Mouse (Mus musculus): ENCODE data around the gene Opn5.

Opn5 gene

DNA sequence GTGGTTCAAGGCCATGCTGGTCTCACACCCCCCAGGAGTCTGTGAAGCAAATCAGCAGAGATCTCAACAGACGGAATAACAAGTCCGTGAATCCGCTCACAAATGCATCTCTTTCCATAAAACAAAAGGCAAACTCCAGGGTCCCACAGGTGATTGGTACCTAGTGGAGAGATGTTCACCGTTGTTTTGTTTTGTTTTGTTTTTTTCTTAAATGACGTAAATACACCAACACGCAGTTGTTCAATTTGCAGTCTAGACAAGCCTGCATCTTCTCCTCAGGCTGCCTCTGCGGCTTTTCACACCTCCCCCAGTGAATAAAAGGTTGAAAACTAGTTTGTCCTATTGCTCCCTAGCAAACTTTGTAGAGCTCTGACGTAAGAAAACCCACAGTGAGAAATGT is at the start of gene Opn5:
Gene Opn5, minus strand, starts transcription at position 101 of the 400 bp plus-strand sequence.
- DNase-seq, result no peak

DNA sequence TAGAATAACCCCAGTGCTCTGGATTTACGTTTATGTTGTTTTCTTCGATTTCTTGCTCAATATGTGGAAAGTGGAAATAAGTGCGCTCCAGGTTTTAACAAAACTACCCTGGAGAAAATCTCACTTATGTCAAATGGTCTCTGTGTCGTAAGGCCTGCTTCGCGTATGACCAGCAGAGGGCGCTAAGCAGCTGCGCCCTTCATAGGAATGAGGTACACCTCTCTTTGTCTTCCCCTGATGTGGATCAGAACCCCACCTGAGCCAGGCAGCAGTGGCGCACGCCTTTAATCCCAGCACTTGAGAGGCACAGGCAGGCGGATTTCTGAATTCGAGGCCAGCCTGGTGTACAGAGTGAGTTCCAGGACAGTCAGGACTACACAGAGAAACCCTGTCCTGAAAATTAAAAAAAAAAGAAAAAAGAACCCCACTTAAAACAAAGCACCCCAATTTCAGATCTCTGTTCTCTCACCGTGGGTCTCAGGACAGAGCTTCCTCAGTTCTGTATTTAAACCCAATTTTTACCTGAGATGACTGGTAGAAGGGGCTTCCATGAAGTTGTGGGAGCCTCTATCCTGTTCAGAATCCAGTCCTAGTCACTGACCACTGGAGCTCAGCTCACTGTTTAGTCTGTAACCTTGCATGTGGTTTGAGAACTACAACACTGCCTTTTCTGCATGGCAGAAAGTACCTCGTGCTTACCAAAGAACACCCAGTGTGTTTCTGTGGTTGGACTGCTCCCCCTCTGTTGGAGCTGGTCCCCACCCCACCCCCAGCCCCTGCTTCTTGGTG is 47.6 kb upstream of the Opn5 start:
- peak; percentile 15 for DNase-seq

GRCm38 (mm10) chr17:42643416-42643815 is 32.2 kb upstream of the Opn5 start:
- DNase-seq, result no peak

DNA sequence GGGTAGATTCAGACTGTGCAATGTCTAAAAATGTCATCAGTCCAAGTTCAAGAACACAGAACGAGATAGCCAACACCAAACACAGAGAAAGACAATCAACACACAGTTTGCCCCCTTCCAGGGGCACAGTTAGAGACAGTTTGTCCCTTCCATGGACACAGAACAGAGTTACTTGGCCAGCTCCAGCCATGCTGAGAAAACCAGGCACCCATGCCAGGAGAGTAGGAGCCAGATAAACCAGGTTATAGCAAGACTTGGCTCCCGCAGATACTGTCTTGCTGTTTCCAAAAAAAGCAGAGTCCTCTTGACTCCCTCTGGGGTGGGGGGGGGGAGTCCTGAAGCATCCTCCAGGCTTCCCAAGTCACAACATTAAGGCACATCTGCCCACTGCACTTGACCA is 19.0 kb upstream of the Opn5 start:
- DNase-seq, result no peak

DNA sequence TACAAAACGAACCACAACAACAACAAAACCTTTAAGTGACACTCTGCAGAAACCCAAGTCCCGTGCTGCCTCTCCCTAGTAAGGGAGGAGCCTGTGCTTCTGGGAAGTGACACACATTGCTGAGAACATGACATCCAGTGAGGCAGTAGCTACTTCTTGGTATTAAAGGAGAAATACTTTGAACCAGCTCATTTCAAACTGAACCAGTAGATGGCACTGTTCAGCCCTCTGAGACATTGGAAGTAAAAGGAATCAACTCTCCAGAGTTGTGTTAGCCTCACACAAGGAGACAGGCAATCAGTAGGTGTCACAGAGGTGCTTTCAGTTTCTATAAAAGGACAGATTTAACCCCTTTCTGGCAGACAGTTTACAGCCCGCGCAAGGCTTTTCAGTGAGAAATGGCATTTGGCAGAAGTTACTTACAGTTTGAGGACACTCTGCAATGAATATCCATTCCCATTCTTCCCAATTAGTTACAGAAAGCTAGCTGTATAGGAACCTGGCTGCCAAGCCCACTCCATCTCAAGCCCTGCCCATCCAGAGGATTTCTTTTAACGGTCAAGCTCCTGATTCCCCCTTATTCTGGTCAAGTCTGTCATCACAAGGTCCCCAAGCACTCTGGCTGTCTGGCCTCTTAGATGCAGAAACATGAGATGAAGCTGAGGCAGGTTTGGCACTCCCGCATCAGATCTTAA is 2.0 kb upstream of the Opn5 start:
- peak; percentile 64 for DNase-seq

- no peak for DNase-seq
Observed at GRCm38 (mm10) chr17:42608270-42608669, 2.9 kb downstream of the Opn5 start.

DNA sequence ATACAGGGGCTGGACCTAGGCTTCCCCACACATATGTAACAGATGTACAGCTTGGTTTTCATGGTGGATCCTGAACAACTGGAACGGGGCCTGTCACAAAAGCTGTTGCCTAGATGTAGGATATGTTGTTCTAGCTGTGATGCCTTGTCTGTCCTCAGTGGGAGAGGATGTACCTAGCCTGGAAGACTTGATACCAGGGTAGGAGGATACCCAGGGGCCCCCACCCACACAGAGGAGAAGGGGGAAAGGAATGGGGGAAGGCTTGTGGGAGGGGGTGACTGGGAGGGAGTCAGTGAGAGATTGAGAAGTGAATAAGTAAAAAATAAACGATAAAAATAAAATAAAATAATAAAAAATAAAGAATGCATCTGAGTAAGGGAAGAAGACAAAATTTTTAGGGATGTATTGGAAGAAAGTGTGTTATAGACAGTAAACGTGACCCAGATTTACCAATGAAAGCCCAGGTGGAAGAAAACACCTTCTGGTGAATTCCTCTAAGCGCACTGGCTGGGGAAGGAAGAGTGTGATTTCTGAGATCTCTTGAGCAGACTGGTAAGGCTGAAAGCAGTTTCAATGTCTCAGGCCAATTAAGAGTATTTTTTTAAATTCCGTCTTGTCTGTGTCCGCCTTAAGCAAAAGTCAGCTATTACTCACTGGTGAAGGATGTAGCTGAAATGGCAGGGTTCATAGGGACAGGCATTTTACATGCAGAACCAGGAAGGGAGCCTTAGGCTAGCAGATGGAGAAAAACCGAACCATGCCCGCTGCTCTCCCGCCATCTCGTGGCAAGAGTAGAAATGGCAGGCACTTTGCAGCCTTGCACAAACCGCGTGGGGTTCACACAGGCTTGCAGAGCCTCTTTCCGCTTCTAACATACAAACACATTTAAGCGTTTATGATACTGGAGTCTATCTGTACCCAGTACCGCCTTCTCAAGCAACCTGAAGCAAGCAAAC is 8.1 kb downstream of the Opn5 start:
- peak; percentile 85 for DNase-seq

DNA sequence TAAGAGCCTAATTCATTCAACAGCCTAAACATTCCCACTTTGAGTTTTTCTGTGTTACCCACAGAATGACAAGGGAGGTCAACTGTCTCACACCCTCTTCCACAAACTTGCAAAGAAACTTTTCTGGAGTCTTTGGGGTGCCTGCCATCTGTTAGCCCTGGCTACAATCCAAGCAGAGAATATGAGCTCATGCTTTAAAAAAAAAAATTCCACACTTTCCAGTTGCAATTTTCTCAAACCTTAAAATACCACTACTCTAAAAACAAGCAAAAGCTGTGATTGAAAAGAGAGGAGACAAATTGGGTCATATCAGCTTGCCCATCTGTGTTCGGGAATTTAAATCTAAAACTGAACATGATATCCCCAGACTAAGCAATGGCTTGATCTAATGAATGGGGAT is 24.7 kb downstream of the Opn5 start:
- DNase-seq, result peak; percentile 25

DNA sequence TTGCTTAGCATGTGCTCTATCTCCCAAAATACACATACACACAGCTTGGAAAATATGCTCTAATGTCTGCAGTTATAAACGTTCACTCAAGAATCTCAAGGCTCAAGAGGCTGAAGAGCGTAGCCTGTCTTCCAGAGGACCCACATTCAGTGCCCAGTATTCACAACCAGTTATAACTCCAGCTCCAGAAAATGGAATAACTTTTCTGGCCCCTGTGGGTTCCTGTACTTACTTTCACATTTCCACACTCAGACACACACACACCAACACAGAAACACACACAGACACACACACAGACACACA is 28.2 kb downstream of the Opn5 start:
- DNase-seq, result no peak

DNA sequence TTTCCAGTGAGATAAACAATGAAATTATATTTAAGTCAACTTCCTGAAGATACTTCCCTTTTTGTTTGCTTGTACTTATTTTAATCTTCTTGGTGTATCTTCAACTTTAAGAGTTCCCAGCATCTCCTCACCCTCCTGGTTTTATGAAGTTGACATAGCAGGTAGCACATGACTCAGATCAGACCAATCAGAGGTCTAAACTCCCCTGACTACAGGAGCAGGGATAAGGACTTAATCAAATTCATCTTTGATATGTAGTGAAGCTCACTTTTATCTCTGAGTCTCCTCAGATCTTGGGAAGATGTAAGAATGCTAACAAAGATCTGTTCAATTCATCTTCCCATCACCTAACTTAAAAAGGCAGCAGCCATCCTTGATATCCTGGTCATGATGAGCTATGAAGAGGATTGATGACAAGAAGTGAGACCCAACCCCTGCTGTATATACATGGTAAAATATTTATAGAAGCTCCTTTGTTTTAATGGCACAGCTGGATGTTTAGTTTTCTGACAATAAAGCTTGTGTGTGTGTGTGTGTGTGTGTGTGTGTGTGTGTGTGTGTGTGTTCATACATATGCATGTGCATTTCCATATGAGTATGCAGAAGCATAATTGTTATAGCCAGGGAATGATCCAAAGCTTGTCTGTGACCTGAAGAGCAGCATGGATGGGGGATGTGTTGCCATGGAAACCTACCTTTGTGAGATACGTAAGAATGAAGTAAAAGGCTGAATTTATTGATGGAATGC is 28.7 kb downstream of the Opn5 start:
- DNase-seq, result no peak

- no peak for DNase-seq
Observed at GRCm38 (mm10) chr17:42580623-42581022, 30.6 kb downstream of the Opn5 start.

GRCm38 (mm10) chr17:42580196-42580595 is 31.0 kb downstream of the Opn5 start:
- DNase-seq, result no peak

- no peak for DNase-seq
Observed at GRCm38 (mm10) chr17:42576671-42577168, 34.5 kb downstream of the Opn5 start.

DNA sequence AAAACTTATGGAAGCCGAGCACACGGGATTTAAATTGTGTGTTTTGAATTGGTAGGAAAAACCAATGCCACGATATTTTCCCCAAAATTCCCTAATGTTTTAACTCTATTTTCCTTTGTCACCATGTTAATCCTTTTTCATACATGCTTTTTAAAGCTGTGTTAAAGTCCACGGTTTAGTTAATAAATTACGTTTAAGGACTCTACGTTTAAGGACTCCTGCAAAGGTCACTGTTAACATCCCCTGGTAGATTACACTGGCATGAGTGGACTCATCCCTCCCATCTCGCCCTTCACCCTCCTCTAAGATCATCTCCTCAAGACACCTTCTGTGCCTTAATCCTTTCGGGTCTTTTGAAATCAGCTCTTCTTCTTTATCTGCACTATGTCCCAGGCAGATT is 37.4 kb downstream of the Opn5 start:
- DNase-seq, result no peak

DNA sequence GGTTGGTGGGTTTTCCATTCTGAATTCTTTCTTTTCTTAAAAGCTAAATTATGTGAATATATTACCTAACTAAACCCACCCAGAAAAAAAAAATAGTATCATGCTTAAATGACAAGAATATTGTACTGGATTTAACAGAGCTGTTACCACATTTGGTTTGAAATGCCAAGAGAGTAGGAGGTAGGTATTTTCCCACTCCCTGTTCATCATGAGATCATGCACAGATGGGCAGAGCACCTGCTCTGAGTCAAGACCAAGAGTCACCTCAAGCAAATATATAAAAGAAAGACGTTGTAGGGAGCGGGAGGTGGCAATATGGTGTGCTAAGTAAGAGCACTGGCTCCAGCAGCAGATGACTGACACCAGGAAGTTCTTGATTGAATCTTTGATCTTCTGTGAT is 61.6 kb downstream of the Opn5 start:
- DNase-seq, result peak; percentile 23

DNA sequence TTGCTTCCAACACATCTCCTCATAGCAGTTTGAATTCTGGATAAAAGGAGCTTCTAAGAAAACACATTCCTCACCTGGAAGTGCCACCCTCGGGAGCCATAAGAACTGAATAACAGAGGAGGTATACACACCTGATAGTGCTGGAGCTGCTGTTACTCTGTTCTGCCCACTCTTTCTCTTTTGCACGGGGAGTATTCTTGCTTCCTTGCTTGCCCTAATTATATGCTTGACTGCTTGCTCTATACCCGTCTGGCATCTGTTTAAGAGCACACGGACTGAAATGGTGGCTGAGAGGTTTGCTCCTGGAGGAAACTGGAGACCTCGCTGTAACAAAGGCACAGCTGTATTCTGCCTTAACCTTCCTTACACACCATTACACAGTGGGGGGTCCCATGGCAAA is 81.0 kb downstream of the Opn5 start:
- no peak for DNase-seq

GRCm38 (mm10) chr17:42509356-42510262 is 101.6 kb downstream of the Opn5 start:
- no peak for DNase-seq

All from right cerebral cortex, adult 18-20 months (tissue).